Mouse (Mus musculus) testis, adult 2 months (tissue): ENCODE data around the gene Cxadr.

Experiments
- CTCF ChIP-seq: fragments of 200-500 bp; IDR thresholded peaks from 2 replicates; pipeline ENCODE4 v1.5.1; 2012; ENCODE audit warnings: low read depth, mild to moderate bottlenecking, inconsistent platforms, low read length, moderate library complexity; ENCODE audit not compliant: control insufficient read depth, insufficient read depth, insufficient replicate concordance
- POLR2A ChIP-seq: fragments of 200-500 bp; IDR thresholded peaks from 2 replicates; pipeline ENCODE4 v1.6.1; 2012; ENCODE audit warnings: low read depth, mild to moderate bottlenecking, inconsistent platforms, low read length, moderate library complexity; ENCODE audit not compliant: control insufficient read depth

GRCm38 (mm10) chr16:78294606-78295275 lies 6.5 kb upstream of the Cxadr start:
- no peak for TF ChIP-seq POLR2A
- TF ChIP-seq CTCF = no peak
